Mouse (Mus musculus): Measurements from ENCODE around the gene Ncf1. TPM values are rescaled to one million over a fixed set of nuclear protein-coding genes. Genes with fewer than 3 reads are reported as not detected.

Ncf1 gene
- polyA plus RNA-seq, 1 experiment: 13.5 TPM

DNA sequence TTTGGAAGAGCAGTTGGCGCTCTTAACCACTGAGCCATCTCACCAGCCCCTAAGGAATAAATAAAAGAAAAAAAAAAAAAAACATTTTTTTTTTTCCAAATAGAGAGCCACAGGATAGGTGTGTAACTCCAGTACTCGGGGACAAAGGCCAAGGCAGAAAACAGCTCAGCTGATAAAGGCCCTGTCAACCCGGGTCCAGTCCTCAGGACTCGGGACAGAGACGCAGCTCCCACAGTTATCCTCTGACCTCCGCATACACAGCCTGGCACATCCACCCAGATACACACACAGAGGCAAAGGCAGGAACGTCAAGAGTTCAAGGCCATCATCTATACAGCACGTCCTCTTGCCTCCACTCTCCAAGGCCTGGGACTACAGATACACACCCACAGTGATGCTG lies 59.3 kb downstream of the Ncf1 start:
- 91% methylated on average over 8 of the region's 8 CpGs for WGBS
- DNase-seq (ENCODE audit: low read depth, low spot score): no peak

Other genes starting within 250 kb of the Ncf1 start
- gene Castor2, start 129.9 kb downstream of the Ncf1 start, polyA plus RNA-seq (2012; rRNA removed): 7.3 and 8.6 TPM in 2 replicates
- 13.0 and 14.0 TPM in 2 replicates for gene Rcc1l, start 52.9 kb downstream of the Ncf1 start, polyA plus RNA-seq (2012; rRNA removed)
- 4.8 and 5.2 TPM in 2 replicates for gene Gtf2ird2, start 45.6 kb downstream of the Ncf1 start, polyA plus RNA-seq (2012; rRNA removed)
- gene Gtf2i, start 85.1 kb upstream of the Ncf1 start, polyA plus RNA-seq (2012; rRNA removed): 29.3 and 30.0 TPM in 2 replicates
- 52.5 and 57.9 TPM in 2 replicates for gene Gtf2ird1, start 227.1 kb upstream of the Ncf1 start, polyA plus RNA-seq (2012; rRNA removed)